In the genomic region with DNA sequence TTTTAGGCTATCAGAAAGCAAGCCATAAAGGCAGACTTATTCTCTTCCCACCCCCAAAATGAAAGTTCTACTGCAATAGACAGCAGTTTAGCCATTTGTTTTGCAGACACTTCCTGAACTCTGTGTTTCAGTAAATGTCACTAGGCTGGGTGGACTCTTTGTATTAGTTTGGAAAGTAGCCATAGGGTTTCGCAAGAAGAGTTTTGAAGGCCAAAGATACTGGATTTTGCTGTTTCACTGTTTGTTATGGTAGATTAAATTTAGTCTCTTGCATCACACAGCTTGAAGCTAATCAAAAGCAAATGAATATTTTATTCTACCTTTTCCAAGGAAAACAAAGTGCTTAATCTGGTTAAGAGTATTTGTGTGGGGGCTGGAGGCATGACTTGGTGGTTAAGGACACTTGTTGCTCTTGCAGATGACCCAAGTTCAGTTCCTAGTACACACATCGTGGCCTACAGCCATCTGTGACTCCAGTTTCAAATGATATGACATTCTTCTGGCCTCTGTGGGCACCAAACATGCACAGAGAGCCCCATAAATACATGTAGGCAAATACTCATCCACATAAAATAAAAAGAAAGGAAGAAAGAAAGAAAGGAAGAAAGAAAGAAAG, we compare ENCODE assay signal across 12 mouse cellular contexts. TPM values are rescaled to one million over a fixed set of nuclear protein-coding genes. Genes with fewer than 3 reads are reported as not detected.
DNase-seq lines count a peak whose midpoint lies in the region; ATAC-seq and TF ChIP-seq lines count a peak whose summit lies in the region.
"Had no signal": no experiment of that assay in that cellular context is flagged by ENCODE, and none has a peak within 500 bp of the region (broad histone marks: within the 10 kb centered on the region; RNA-seq: fewer than 3 reads in every experiment).

No protein-coding gene starts in this region.

- no peak for ATAC-seq in heart, embryonic 12.5 days (ENCODE audit: insufficient number of reproducible peaks, low FRiP score)
- peak; percentile 75 for ATAC-seq in lung, postnatal 0 days
- no peak for ATAC-seq in forebrain, embryonic 16.5 days
- no peak for ATAC-seq in cerebellum, adult (ENCODE audit: insufficient number of reproducible peaks, low FRiP score, low TSS enrichment)
- ATAC-seq: forebrain, embryonic 15.5 days had no signal

- no peak for TF ChIP-seq CTCF in embryonic fibroblast, embryonic 13.5 days (IDR thresholded peaks at IDR 0.05; ENCODE audit: borderline replicate concordance, insufficient read depth, low read length)
- no peak for TF ChIP-seq CTCF in lung, postnatal 0 days (IDR thresholded peaks at IDR 0.05)

- H3K36me3 ChIP-seq in heart, embryonic 12.5 days = no peaks in the 10 kb centered on the region
- no peaks in the 10 kb centered on the region for H3K36me3 ChIP-seq in lung, postnatal 0 days (ENCODE audit: insufficient read depth, low read length)
- H3K36me3 ChIP-seq in forebrain, embryonic 16.5 days (ENCODE audit: control insufficient read depth, insufficient read depth) = no peaks in the 10 kb centered on the region
- H3K36me3 ChIP-seq: forebrain, embryonic 15.5 days had no signal

- TF ChIP-seq EP300 in lung, postnatal 0 days (IDR thresholded peaks at IDR 0.05) = peak; percentile 83

- no peaks in the 10 kb centered on the region for H3K4me1 ChIP-seq in heart, embryonic 12.5 days (replicated peaks)
- no peaks in the 10 kb centered on the region for H3K4me1 ChIP-seq in embryonic fibroblast, embryonic 13.5 days (ENCODE audit: control insufficient read depth, insufficient read depth, low read length)
- no peaks in the 10 kb centered on the region for H3K4me1 ChIP-seq in lung, postnatal 0 days (ENCODE audit: insufficient read depth, low read depth, low read length)
- no peaks in the 10 kb centered on the region for H3K4me1 ChIP-seq in forebrain, embryonic 16.5 days (replicated peaks; ENCODE audit: control insufficient read depth, insufficient read depth, low read length)
- H3K4me1 ChIP-seq: forebrain, embryonic 15.5 days had no signal

- 0 out of 2 replicates have a peak, but pooled peaks cover 4% of the 10 kb centered on the region for H3K27me3 ChIP-seq in heart, embryonic 12.5 days (replicated peaks)
- H3K27me3 ChIP-seq in lung, postnatal 0 days (replicated peaks; ENCODE audit: insufficient read depth, low read length) = no peaks in the 10 kb centered on the region
- H3K27me3 ChIP-seq in forebrain, embryonic 16.5 days (replicated peaks; ENCODE audit: control insufficient read depth, insufficient read depth, low read length) = no peaks in the 10 kb centered on the region
- H3K27me3 ChIP-seq: forebrain, embryonic 15.5 days had no signal

- peak; percentile 80 for DNase-seq in heart, adult 8-10 months (ENCODE audit: low spot score)
- DNase-seq in Muller cell, postnatal 12 days (ENCODE audit: inconsistent ontology term) = peak; percentile 71
- DNase-seq in lung, postnatal 0 days (ENCODE audit: low spot score) = peak; percentile 89
- no peak for DNase-seq in cerebellum, postnatal 10 days
- DNase-seq: cerebellum, postnatal 36 days; kidney, postnatal 4 days had no signal

- H3K9me3 ChIP-seq in heart, embryonic 12.5 days (replicated peaks) = no peaks in the 10 kb centered on the region
- H3K9me3 ChIP-seq in lung, postnatal 0 days (ENCODE audit: low read length) = no peaks in the 10 kb centered on the region
- H3K9me3 ChIP-seq in forebrain, embryonic 16.5 days (ENCODE audit: control insufficient read depth, low read length) = no peaks in the 10 kb centered on the region
- H3K9me3 ChIP-seq: forebrain, embryonic 15.5 days had no signal

- H3K4me3 ChIP-seq in heart, embryonic 12.5 days = no peak overlapping the region
- H3K4me3 ChIP-seq in embryonic fibroblast, embryonic 13.5 days (ENCODE audit: insufficient read depth, low read length) = no peak overlapping the region
- no peak overlapping the region for H3K4me3 ChIP-seq in lung, postnatal 0 days (ENCODE audit: low read depth, low read length)
- H3K4me3 ChIP-seq in forebrain, embryonic 16.5 days (replicated peaks; ENCODE audit: low read length) = no peak overlapping the region
- H3K4me3 ChIP-seq: forebrain, embryonic 15.5 days had no signal

- H3K4me2 ChIP-seq in heart, embryonic 12.5 days = no peak overlapping the region
- no peak overlapping the region for H3K4me2 ChIP-seq in lung, postnatal 0 days (replicated peaks; ENCODE audit: low read depth, low read length)
- no peak overlapping the region for H3K4me2 ChIP-seq in forebrain, embryonic 16.5 days (ENCODE audit: low read length)
- H3K4me2 ChIP-seq: forebrain, embryonic 15.5 days had no signal

- no peak overlapping the region for H3K27ac ChIP-seq in heart, embryonic 12.5 days (ENCODE audit: poor library complexity, severe bottlenecking)
- H3K27ac ChIP-seq in embryonic fibroblast, embryonic 13.5 days (ENCODE audit: insufficient read depth, low read length) = peak overlapping the region; percentile 50
- peak overlapping the region; percentile 51; the same call in 1 of the 2 replicates for H3K27ac ChIP-seq in lung, postnatal 0 days (ENCODE audit: low read length)
- H3K27ac ChIP-seq in forebrain, embryonic 16.5 days (ENCODE audit: low read length) = no peak overlapping the region
- H3K27ac ChIP-seq: forebrain, embryonic 15.5 days had no signal

- no peak for TF ChIP-seq POLR2A in embryonic fibroblast, embryonic 13.5 days (IDR thresholded peaks at IDR 0.05; ENCODE audit: low read depth, low read length)

- no peak overlapping the region for H3K9ac ChIP-seq in heart, embryonic 12.5 days
- H3K9ac ChIP-seq in lung, postnatal 0 days (replicated peaks; ENCODE audit: low read depth) = no peak overlapping the region
- no peak overlapping the region for H3K9ac ChIP-seq in forebrain, embryonic 16.5 days (replicated peaks; ENCODE audit: low read depth, low read length)
- H3K9ac ChIP-seq: forebrain, embryonic 15.5 days had no signal

- 67% methylated on average over 2 of the region's 2 CpGs for WGBS in heart, embryonic 12.5 days
- WGBS in lung, postnatal 0 days = 32% methylated on average over 2 of the region's 2 CpGs
- WGBS in forebrain, embryonic 16.5 days = 68% methylated on average over 2 of the region's 2 CpGs

RNA-seq across cellular contexts. Expression of a gene that starts 11.3 kb away (rescaled TPM):
- total RNA-seq in heart, adult 8-10 months (2022) = 1 to 10 TPM; 1.5 to 3.1 (median 2.2) TPM
- 0.05 TPM in 1 of 2 replicates, not detected in the other for polyA plus RNA-seq in heart, embryonic 12.5 days (2016; fragmentation: Nextera tagmentation; extraction: Ambion mirVana)
- 0.14 and 0.15 TPM in 2 replicates for polyA plus RNA-seq in embryonic fibroblast, embryonic 13.5 days (2011; ENCODE audit: insufficient read length, low read depth, missing spikeins)
- polyA plus RNA-seq in lung, postnatal 0 days (2015; fragmentation: Nextera tagmentation; extraction: Ambion mirVana) = 9.4 and 9.9 TPM in 2 replicates
- 0.33 and 0.37 TPM in 2 replicates for polyA plus RNA-seq in forebrain, embryonic 16.5 days (2015; fragmentation: Nextera tagmentation; extraction: Ambion mirVana)
- total RNA-seq: hematopoietic stem cell, adult 5-6 weeks had no signal

Comparison
In these comparisons a context has a peak if more than half of its experiments do, and no peak if none do; other contexts are left out.
1. DNase-seq: peak in heart, adult 8-10 months (single experiment), Muller cell, postnatal 12 days (single experiment) and lung, postnatal 0 days (single experiment); none in cerebellum, postnatal 10 days (0 of 2).
2. H3K27ac ChIP-seq: peak in embryonic fibroblast, embryonic 13.5 days (single experiment) and lung, postnatal 0 days (single experiment); none in heart, embryonic 12.5 days (single experiment) and forebrain, embryonic 16.5 days (single experiment).